Mouse (Mus musculus) E14TG2a.4 (cell line): ENCODE measurements around the gene Tmem189.
A peak's percentile ranks its signal among the peaks of the same experiment; 100 is the strongest.

Source experiments
- H3K27me3 ChIP-seq: 2 replicates; pipeline ENCODE4 v1.6.1; 2014; ENCODE audit warnings: low read length, control low read depth; ENCODE audit not compliant: insufficient read depth
- H3K36me3 ChIP-seq: 2 replicates; pipeline ENCODE4 v1.6.1; 2014; ENCODE audit warnings: low read length, control low read depth; ENCODE audit not compliant: insufficient read depth
- H3K4me1 ChIP-seq: replicated peaks from 2 replicates; pipeline ENCODE4 v1.6.1; 2014; ENCODE audit warnings: low read depth, low read length, control low read depth
- H3K4me3 ChIP-seq: replicated peaks from 2 replicates; pipeline ENCODE4 v1.5.1; 2014; ENCODE audit warnings: mild to moderate bottlenecking, low read length
- H3K9me3 ChIP-seq: 2 replicates; pipeline ENCODE4 v1.6.1; 2014; ENCODE audit warnings: low read length, control low read depth
- CTCF ChIP-seq: conservative IDR thresholded peaks from 2 replicates; pipeline ENCODE4 v1.5.1; 2014; ENCODE audit warnings: low read length
- NANOG ChIP-seq: IDR thresholded peaks from 2 replicates; pipeline ENCODE4 v1.6.1; 2014; ENCODE audit warnings: borderline replicate concordance, low read length, mixed read lengths
- POU5F1 ChIP-seq: IDR thresholded peaks from 2 replicates; pipeline ENCODE4 v1.6.1; 2014; ENCODE audit warnings: low read length, borderline replicate concordance

Tmem189 gene

DNA sequence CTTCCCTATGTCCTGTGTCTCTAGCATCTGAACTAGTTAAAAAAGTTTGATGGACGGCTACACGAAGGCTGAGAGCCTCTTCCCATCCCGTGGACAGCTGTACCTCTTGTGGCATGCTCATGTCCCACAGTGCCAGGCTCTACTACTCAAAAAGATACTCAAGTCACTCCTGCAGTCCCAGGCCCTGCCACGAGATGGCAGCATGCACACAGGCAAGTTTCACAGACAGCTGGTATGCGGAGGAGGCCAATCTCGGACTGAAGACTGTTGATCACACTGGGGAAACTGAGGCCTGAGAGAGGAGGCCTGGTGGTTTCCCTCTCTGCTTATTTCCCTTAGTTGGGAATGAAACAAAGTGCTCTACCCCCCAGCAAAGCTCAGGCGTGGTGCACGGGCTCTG lies 4.5 kb downstream of the Tmem189 start:
- H3K4me3 ChIP-seq = no peak overlapping the region
- peaks cover 29% of the 10 kb centered on the region for H3K4me1 ChIP-seq
- TF ChIP-seq CTCF (peak; percentile 86), POU5F1 (no peak)
- H3K27me3 ChIP-seq = peaks cover 31% of the 10 kb centered on the region
- H3K9me3 ChIP-seq = no peaks in the 10 kb centered on the region
- no peaks in the 10 kb centered on the region for H3K36me3 ChIP-seq

DNA sequence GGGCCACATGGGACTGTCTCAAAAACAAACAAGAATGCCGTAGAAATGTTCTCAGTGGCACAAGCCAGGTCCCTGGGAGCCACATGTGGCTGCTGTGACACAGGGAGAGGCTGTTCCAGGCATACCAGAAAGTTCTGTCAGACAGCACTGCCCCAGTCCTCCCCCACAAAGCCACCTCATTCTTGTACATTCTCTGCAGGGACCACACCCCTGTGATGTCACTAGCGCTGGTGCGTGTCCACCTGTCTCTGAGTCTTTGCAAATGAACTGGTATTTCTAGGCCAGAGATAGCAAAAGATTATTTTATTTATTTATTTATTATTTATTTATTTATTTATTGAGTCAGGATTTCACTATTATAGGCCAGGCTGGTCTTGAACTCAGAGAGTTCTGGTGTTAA lies 5.9 kb downstream of the Tmem189 start:
- Histone ChIP-seq H3K9me3 (no peaks in the 10 kb centered on the region), H3K4me1 (peaks cover 29% of the 10 kb centered on the region), H3K4me3 (no peak overlapping the region), H3K36me3 (no peaks in the 10 kb centered on the region), H3K27me3 (peaks cover 34% of the 10 kb centered on the region)
- TF ChIP-seq NANOG = no peak
- no peak for TF ChIP-seq POU5F1
- no peak for TF ChIP-seq CTCF

DNA sequence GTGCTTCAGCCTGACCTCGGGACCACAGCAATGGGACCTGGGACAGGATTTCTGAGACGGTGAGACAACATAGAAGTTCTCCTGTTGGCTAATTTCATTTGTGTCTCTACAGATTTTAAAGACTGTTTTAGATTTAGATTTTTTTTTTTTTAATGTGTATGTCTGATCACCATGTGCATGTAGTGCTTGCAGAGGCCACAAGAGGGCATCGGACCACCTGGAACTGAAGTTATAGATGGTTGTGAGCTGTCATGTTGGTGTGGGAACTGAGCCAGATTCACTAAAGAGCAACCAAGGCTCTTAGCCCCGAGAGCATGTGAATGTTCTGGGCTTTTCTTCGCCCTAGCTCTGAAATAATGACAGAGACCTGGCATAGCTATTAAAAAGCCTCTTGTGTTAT lies 9.0 kb downstream of the Tmem189 start:
- H3K36me3 ChIP-seq = no peaks in the 10 kb centered on the region
- peaks cover 20% of the 10 kb centered on the region for H3K4me1 ChIP-seq
- H3K27me3 ChIP-seq = peaks cover 12% of the 10 kb centered on the region
- H3K9me3 ChIP-seq = no peaks in the 10 kb centered on the region
- TF ChIP-seq POU5F1 (no peak), CTCF (peak; percentile 64)
- no peak overlapping the region for H3K4me3 ChIP-seq

GRCm38 (mm10) chr2:167679902-167680430 lies 9.7 kb downstream of the Tmem189 start:
- no peaks in the 10 kb centered on the region for H3K9me3 ChIP-seq
- H3K4me3 ChIP-seq = no peak overlapping the region
- peaks cover 27% of the 10 kb centered on the region for H3K4me1 ChIP-seq
- TF ChIP-seq CTCF = peak; percentile 77
- no peak for TF ChIP-seq POU5F1
- peaks cover 8% of the 10 kb centered on the region; the same call in 1 of the 2 replicates for H3K27me3 ChIP-seq
- H3K36me3 ChIP-seq = no peaks in the 10 kb centered on the region

DNA sequence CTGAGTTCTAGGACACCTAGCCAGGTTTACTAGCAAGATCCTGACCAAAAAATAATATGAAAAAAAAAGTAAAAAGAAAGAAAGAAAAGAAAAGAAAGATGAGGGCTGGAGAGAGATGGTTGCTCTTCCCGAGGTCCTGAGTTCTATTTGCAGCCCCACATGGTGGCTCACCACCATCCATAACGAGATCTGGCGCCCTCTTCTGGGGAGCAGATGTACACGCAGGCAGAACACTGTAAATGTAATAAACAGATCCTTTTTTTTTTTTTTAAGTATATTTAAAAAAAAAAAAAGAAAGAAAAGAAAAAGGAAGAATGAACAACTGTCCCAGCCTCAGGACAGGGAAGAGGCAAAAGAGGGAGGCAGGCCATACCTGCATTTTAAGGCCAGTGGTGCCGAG lies 11.0 kb downstream of the Tmem189 start:
- H3K4me3 ChIP-seq = no peak overlapping the region
- no peaks in the 10 kb centered on the region for H3K9me3 ChIP-seq
- peak; percentile 76 for TF ChIP-seq CTCF
- no peak for TF ChIP-seq NANOG
- H3K36me3 ChIP-seq = no peaks in the 10 kb centered on the region
- peaks cover 32% of the 10 kb centered on the region for H3K4me1 ChIP-seq
- peaks cover 8% of the 10 kb centered on the region; the same call in 1 of the 2 replicates for H3K27me3 ChIP-seq

- TF ChIP-seq CTCF (peak; percentile 89), POU5F1 (no peak), NANOG (no peak)
- H3K36me3 ChIP-seq = no peaks in the 10 kb centered on the region
- no peak overlapping the region for H3K4me3 ChIP-seq
- H3K9me3 ChIP-seq = no peaks in the 10 kb centered on the region
- H3K4me1 ChIP-seq = peaks cover 41% of the 10 kb centered on the region
- peaks cover 12% of the 10 kb centered on the region; the same call in 1 of the 2 replicates for H3K27me3 ChIP-seq
Observed at GRCm38 (mm10) chr2:167675120-167675909, 14.3 kb downstream of the Tmem189 start.

DNA sequence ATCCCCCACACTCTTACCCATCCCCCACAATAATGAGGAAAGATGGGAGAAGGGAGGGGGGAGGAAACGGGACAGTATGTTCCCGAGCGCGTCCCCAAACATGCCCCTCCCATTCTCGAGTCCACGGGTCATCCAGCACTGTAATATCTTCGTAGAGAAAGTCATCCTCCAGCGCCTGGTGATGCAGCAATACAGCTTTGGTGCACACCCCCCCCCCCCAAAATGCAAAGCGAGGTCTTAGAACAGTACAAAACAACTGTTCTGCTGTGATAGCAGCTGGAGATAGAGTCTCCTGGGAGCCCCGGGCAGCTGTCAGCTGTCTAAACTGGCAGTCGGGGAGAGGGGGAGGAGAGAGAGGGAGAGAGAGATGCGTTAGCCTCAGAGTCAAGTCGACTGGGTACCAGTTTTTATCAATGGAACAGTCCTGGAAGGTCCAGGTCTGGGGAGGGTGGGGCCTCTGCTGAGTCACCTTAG lies 17.4 kb downstream of the Tmem189 start:
- Histone ChIP-seq H3K9me3 (no peaks in the 10 kb centered on the region), H3K4me1 (peaks cover 41% of the 10 kb centered on the region), H3K4me3 (no peak overlapping the region), H3K27me3 (peaks cover 15% of the 10 kb centered on the region), H3K36me3 (no peaks in the 10 kb centered on the region)
- TF ChIP-seq POU5F1 = no peak
- TF ChIP-seq NANOG = no peak
- no peak for TF ChIP-seq CTCF

DNA sequence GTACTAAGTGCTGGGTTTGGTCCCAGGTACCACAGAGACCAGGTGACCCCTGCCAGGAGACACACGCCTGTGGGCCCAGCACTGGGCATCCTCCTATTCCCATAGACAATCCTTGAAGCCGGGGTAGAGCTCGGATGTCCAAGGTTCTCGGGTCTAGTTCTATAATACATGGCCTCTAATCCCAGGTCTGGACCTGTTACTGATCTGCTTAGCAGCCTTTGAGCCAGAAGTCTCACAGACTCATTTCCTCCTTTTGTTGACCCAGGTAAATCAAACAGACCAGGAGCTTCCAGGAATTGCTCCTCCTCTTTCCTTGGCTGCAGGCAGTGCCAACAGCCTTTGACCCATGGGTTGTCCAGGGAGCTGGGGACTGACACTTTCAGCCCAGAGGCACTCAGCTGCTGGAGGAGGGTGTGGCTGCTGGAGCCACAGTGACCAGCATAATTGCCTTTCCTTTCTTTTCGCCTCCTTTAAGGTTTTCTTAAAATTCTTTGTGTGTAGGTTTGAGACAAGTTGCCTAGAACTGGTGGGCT lies 18.5 kb downstream of the Tmem189 start:
- Histone ChIP-seq H3K36me3 (no peaks in the 10 kb centered on the region), H3K9me3 (no peaks in the 10 kb centered on the region), H3K4me3 (no peak overlapping the region), H3K4me1 (peaks cover 34% of the 10 kb centered on the region), H3K27me3 (peaks cover 11% of the 10 kb centered on the region)
- TF ChIP-seq NANOG = no peak
- no peak for TF ChIP-seq CTCF
- TF ChIP-seq POU5F1 = no peak
